Mouse (Mus musculus): ENCODE data around the gene Nop58.
"Not testable (repeated sequence)": the region's sequence is repeated elsewhere in the genome, so short reads cannot be mapped to it uniquely, and the experiment has no call there.

The Nop58 gene

DNA sequence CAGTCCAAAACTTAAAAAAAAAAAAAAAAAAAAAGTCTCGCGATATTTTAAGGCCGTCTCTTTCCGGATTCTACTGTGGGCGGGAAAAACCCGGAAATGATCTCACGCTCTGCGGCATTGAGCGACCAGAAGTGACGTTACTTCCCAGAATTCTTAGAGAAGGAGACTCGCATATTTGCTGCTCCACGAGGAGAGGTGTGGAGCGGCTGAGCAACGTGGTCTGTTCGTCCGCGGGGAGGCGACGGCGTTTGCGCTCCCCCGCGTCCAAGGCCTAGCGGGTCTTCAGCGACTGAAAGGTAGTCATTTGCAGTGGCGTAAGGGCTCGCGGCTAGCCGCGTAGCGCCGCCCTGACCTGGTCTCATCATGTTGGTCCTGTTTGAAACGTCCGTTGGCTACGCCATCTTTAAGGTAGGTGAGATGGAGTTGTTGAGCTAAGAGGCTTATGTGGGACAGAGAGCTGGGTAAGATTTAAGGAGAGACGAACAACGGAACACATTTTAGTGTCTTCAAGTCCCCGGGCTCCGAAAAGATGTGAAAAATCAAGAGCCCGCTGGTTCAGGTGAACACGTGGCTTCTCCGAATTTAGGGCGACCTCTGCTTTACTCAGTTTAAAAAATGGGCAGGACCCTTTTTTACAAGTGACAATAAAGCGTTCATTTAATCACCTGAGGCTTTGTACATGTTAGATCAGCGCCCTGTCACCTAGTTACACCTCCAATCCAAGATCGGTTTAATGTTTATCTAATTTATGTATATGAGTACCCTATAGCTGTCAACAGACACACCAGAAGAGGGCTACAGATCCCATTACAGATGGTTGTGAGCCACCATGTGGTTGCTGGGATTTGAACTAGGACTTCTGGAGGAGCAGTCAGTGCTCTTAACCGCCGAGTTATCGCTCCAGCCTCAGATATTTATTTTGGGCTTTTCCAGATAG, at the start of gene Nop58:
Gene Nop58 (plus strand): TSS at position 153 of the 937 bp plus-strand sequence.
- in situ Hi-C loops (cut with MboI, MseI): no loop called here

DNA sequence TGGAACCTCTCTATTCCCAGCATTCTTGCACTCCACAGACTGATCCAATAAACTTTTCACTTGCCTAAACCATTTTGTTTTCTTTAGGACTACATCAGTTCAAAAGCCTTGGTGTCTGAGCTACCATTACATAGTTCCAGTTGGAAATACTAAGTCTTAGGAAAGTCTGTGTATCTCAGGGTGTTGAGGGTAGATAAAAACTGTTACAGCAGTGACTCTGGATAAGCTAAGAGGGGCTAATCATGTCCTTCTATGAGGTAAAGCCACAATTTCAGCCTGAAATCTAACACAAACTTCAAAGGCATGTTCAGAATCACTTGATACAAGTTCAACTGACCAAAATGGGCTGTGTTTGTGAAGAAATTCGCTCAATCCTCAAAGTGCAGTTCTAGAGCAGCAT, 48.4 kb upstream of the Nop58 start:
- in situ Hi-C loops (cut with MboI, MseI): no loop called here

DNA sequence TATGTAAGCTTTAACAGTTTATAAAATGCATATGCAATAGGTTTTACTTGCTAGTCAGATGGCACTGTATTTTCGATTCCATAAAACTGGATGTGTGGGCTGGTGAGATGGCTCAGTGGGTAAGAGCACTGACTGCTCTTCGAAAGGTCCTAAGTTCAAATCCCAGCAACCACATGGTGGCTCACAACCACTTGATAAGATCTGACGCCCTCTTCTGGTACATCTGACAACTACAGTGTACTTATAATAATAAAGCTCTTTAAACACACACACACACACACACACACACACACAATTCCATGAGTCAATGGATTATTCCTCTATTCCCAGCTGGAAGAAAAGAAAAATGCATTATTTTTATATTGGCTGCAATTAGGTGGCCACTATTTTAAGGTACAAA, 46.4 kb upstream of the Nop58 start:
- in situ Hi-C loops (cut with MboI, MseI): no loop called here

DNA sequence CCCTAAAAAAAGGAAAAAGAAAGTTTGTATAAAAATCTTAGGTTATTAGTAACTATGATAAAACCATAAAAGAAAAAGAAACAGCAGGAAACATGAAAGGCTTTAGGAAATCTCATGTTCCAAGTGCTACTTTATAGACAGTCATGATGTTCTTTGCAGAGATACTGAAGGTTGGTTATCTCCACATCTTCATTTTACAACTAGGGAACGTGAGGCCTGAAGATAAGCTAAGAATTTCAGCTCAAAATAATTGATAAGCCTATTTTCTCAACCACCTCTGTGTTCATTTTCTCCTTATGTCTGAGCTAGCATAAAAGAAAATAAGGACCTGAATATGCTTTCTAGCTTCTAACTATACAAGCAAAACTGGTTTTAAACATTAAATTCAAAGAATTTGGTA, 42.3 kb upstream of the Nop58 start:
- in situ Hi-C loops (cut with MboI, MseI): no loop called here

DNA sequence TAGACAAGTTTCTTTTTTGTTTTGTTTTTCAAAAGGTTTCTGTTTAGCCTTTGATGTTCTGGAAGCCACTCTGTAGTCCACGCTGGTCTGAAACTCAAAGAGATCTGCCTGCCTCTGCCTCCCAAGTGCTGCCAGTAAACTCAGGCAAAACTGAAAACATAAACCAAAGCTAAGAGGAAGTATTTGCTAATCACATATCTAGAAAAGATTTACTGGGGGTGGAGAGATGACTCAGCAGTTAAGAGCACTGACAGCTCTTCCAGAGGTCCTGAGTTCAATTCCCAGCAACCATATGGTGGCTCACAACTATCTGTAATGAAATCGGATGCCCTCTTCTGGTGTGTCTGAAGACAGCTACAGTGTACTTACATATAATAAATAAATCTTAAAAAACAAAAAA, 38.3 kb upstream of the Nop58 start:
- in situ Hi-C loops (cut with MboI, MseI): not testable (repeated sequence)

DNA sequence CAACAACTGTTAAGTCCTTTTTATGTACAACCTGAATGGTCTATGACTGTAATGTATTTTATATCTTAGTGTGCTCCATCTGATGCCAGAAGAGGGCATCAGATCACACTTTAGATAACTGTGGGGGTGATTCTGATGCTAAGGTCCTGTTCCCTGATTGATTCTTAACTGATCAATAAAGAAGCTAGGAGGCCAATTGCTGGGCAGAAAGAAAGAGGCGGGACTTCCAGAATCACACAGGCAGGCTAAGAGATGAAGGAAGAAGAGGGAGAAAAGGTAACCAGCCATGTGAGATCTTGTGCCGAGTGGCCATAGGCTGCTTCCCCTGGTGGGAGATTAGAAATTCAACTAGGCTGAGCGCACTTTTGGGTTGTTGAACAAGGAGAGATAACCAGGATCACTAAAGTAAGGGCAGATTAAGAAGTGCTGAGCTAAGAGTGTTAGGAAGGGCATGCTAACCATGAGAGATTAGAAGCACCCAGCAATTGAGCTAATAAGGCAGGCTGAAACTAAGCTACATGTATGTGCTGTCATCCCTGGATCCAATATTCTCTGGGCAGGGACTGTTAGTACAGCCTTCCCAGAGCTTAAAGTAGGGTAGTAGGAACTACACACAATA, 33.5 kb upstream of the Nop58 start:
- in situ Hi-C loops (cut with MboI, MseI): no loop called here

DNA sequence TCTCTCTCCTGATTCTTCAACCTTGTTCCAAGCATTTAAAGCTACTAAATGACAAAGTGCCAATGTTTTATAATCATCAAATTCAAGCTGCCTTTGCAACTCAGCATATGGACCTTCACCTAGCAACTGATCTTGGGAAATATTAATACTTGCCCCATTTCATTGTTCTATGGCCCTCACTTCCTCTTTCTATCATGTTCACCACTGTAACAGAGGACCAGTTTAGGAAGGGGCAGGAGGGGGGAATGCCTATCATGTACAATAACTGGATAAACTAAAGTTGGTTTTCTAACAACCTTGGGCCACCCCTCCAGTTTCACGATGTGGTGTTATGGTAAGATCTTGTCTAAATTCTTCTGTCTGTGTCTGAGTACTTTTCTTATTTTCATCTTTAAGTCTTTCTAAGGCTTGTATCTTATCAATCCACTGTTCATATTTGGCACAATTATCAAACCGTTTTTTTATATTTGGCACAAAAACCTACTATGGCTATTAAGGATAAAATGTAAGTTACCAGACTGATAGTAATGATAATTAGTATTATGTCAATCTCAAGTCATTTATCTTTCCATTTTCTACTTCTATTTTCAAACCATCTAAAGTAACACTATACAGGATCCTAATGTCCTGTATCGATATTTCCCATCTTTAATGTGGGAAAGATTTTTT, 31.4 kb upstream of the Nop58 start:
- in situ Hi-C loops (cut with MboI, MseI): no loop called here

DNA sequence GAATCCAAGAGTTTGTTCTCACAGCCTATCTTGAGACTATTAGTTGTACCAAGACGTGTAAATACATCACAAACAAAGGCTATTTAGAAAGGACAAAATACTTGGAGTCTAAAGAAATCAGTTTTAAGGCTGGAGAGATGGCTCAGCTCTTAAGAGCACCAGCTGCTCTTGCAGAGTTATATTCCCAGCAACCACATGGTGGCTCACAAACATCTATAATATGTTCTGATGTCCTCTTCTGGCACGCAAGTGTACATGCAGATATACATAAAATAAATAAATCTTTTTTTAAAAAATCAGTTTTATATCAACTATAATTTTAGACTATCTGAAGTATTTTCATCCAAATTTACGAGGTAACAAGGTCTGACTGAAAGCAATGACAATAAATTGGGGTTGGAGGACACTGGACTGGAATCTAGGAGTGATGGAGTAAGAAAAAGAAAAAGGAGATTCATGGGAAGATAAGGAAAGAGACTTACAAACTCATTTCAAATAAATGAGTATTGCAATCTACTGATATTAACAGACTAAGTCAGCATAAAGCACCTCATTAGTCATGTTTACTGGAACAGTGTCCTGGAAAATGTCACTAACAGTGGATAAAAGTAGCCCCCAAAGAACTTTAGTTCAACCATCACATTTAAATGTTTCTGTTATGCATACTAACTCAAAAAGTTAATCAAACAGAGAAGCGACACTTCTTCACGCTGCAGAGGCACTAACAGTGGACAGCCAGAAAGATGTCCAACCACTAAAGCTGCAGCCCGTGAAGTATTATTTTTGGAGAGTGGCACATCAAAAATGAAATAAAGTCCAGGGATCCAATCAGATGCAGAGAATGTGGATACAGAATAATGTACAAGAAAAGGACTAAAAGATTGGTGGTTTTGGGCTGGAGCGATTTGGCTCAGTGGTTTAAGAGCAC, 28.3 kb upstream of the Nop58 start:
- in situ Hi-C loops (cut with MboI, MseI): no loop called here

DNA sequence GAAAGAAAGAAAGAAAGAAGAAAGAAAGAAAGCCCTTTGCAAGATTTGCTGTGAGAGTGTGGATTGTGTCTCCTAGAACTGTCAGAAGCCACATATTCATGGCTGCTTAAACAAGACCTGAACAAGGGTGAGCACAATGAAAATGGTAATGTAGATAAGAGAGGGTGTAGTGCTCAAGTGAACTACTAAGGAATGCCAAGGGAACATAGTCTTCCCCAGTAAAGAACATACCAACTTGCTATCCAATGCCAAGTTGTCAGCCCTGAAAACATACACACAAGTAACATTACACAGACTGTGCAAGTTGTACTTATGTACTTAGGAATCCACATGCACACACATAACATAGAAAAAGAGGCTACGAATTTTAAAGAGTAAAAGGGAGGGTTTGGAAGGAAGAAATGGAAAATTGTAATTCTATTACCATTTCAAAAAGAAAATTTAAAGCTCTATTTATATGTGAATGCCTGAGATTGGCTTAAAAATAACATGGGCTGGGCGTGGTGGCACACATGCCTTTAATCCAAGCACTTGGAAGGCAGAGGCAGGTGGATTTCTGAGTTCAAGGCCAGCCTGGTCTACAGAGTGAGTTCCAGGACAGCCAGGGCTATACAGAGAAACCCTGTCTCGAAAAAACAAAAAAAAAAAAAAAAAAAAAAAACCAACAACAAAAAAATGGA, 21.2 kb upstream of the Nop58 start:
- in situ Hi-C loops (cut with MboI, MseI): no loop called here

DNA sequence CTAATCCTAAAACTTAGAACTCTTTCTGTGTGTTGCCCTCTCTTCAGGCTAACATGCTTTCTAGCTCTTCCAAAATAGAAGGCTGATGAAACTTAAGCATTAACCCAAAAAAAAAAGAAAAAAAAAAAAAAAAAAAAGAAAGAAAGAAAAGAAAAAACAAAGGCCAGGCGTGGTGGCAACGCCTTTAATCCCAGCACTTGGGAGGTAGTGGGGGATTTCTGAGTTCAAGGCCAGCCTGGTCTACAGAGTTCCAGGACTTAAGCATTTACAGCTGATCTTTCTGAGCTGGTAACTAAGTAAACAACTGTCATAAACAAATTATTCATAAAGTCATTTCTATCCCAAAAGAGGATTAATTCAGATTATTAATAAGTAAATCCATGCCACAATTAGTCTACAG, 15.9 kb upstream of the Nop58 start:
- in situ Hi-C loops (cut with MboI, MseI): no loop called here

DNA sequence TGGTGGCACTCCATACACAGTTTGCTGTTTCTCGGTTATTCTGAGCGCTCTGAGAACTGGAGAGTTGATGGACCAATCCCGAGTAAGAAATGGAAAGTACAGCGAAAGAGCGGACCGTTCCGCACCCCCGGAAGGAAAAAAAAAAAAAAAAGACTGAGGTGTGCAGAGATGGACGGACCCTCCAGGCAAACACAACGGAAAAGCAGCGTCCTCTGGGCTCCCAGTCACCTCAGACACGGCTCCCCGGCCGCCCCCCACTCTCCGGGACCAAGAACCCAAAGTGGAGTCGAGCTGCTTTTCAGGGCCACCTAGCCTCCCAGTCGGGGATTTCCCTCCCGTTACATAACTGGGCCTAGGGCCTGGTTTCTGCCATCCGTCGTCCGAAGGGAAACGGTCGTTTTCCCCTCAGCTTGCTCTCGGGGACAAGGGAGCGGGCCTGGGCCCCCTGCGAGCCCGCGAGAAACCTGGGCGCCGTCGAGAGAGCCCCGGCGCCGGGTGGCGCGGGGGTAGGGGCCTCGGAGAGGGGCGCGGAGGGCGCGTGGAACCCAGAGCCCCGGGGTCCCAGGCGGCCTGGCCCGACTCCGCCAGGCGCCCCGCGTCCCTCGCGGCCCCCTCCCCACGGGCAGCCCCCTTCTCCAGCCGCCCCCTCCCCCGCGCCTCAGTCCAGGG, 14.7 kb upstream of the Nop58 start:
- in situ Hi-C loops (cut with MboI, MseI): no loop called here

DNA sequence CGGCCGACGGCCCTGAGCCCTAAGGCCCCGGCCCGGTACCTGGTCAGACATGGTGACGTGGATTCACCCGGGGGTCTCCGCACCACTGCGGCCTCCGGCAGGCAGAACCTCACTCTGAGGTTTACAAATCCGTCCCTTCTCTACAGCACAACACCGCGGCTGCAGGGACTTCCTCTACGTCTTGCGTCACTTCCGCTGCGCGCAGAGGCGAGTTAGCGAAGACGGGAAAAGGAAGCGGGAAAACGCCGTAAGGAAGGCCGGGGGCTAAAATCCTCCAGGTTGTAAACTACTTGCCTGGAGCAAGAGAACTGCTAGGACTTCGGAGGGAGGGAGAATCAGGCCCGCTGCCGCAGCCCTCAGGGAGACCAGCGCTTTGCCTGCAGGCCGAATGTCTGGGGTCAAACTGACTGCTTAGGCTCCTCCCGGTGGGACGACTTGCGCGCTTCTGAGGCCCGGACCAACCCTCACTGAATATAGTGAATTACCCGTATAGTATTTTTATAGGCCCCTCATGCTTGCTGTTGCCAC, 14.1 kb upstream of the Nop58 start, which contains the start of gene Sumo1:
Gene Sumo1 (minus strand): TSS at position 194 of the 528 bp plus-strand sequence.
- in situ Hi-C loops (cut with MboI, MseI): no loop called here

DNA sequence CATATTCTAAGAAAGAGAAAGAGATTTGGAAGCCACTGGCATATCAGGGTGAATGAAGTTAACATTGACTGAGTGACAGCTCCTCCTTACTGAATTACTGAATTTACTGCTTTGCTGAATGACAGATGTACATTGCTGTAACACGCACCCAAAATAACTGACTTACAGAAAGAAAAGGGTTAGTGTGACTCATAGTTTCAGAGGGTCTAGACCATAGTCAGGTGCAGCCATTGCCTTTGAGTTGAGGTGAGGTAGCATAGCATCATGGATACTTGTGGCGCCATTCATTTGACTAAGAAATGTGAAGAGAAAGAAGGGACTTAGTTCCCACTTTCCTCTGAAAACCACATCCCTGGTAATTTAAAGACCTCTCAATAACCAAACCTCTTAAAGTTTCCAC, 11.1 kb upstream of the Nop58 start:
- in situ Hi-C loops (cut with MboI, MseI): no loop called here

DNA sequence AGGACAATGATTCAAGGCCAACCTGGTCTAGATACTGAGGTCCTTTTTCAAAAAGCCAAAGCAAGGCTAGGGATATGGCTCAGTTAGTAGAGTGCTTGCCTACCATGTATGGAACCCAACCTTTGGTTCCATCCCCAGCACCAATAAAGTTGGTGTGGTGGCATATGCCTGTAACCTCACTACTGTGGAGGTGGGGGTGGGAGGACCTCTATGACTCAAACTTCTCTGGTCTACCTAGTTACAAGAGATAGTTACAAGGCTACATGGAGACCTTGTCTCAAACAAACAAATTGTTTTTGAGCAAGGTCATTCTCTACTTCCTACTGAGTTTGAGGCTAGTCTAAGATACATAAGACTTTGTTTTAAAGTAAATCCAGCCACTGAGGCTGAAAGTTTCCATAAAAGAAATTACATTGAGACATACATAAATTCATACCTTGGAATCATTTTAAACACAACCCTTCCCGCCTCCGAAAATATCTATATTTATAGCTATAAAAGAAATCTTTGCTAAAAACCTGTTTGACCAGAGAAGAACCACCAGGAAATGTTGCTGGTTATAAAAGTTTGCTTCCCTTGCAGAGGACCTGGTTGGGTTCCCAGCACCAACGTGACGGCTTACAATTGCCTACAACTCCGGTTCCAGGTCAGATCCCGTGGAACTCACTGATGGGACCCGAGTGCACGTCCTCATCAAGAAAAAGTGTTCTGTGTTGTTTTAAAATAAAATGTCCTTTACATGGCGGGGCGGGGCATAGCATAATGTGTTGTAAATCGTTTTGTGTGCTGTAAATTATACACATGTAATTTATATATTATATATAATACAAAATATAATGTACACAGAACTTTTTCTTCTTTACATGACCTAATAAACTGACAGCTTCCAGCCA, 599 bp upstream of the Nop58 start:
- in situ Hi-C loops (cut with MboI, MseI): no loop called here

DNA sequence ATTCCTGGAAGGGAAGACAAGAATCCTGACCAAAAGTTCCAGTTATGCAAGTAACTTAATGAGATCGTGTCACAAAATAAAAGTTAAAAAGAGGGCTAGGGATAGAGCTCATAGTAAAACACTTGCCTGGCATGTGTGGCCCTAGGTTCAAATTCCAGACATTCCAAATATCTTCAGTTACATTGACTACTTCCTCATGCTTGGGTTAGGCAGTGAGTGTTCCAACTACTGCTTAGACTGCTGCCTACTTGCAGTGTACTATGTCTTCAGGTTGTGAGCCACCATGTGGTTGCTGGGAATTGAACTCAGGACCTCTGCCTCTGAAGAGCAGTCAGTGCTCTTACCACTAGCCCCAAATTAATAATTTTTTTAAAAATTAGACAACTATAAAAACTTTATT, 2.7 kb downstream of the Nop58 start:
- in situ Hi-C loops (cut with MboI, MseI): no loop called here

DNA sequence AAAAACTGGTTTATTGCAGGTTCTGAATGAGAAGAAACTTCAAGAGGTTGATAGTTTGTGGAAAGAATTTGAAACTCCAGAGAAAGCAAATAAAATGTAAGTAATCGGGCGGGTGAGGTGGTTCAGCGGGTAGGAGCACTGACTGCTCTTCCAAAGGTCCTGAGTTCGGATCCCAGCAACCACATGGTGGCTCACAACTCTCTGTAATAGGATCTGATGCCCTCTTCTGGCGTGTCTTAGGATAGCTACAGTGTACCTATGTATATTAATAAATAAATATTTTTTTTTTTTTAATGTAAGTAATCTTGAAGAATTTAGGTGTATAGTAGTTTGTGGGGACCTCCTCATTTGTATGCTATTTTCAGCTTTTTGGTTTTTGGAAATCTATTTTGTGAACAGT, 5.7 kb downstream of the Nop58 start:
- in situ Hi-C loops (cut with MboI, MseI): no loop called here

DNA sequence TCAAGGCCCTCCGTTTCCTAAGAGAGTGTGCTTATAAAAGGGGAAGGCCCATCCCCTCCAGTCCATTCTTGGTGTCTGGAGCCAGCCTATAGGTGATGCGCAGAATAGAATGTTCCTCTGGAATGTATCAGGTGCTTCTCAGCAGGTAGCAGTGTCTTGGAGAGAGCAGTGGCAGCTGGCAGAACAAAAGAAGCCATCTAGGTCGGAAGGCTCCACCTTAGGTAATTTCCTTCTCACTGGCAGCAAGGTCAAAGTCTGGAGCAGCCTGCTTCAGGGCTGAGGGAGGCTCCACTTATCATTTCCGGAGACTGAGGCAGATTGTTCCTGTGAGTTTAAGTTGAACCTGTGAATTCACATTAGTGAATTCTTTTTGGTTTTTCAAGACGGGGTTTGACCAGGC, 13.0 kb downstream of the Nop58 start:
- in situ Hi-C loops (cut with MboI, MseI): no loop called here

DNA sequence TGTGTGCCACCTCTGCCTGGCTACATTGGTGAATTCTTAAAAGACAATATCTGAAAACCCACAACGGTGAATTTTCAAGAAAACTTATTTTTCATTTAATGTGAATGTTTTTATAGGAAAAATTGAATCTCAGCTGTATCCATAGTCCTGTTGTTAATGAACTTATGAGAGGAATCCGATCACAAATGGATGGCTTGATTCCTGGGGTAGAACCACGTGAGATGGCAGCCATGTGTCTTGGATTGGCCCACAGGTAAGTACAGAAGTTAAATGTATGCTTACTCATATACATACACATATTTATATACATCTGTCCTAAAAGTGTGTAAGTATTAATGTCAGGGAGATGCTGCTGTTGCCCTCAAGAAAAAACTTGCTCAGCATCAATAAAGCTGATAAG, 13.4 kb downstream of the Nop58 start:
- in situ Hi-C loops (cut with MboI, MseI): no loop called here

DNA sequence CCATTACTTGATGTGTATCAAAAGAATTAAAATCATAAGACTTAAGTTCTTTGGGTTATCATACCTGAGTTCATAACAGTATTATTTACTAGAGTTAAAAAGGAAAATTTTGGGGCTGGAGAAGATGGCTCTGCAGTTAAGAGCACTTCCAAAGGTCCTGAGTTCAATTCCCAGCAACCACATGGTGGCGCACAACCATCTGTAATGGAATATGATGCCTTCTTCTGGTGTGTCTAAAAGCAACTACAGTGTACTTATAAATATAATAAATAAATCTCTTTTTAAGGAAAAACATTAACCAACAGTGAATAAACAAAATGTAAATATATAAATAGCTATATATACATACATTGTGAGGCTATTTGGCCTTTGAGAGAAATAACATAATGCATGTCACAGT, 17.0 kb downstream of the Nop58 start:
- in situ Hi-C loops (cut with MboI, MseI): loop anchor here (25.0 kb wide), 1 partner anchor 1239 kb away; no protein-coding TSS in a partner anchor
